ENCODE assay signal across 14 mouse cellular contexts in genomic region chr1:138686746-138687145, GRCm38 (mm10).
DNase-seq lines count a peak whose midpoint lies in the region; TF ChIP-seq lines count a peak whose summit lies in the region.
"Had no signal": no experiment of that assay in that cellular context is flagged by ENCODE, and none has a peak within 500 bp of the region (broad histone marks: within the 10 kb centered on the region; RNA-seq: fewer than 3 reads in every experiment).

No protein-coding gene starts in this region.

- peak; percentile 4 to 11 for DNase-seq in lung, adult 18-20 months
- no peak for DNase-seq in lung, adult 2 months
- DNase-seq in NIH3T3 (ENCODE audit: low read depth) = peak; percentile 48
- peak; percentile 38 for DNase-seq in adrenal gland, adult 8-10 months
- DNase-seq in kidney, postnatal 25 days = peak; percentile 56 to 57
- no peak for DNase-seq in layer of hippocampus, adult 18-20 months (ENCODE audit: low spot score in 2 of 2)
- no peak for DNase-seq in urinary bladder, postnatal 14 days (ENCODE audit: low spot score)
- DNase-seq: gastrocnemius, adult 2 months; liver, embryonic 13.5 days; thymus, adult 18-20 months had no signal

- H3K4me3 ChIP-seq in lung, adult 2 months (replicated peaks; ENCODE audit: extremely low read depth, low read depth, low read length) = no peak overlapping the region
- H3K4me3 ChIP-seq: embryonic facial prominence, embryonic 12.5 days; gastrocnemius, adult 2 months; intestine, embryonic 15.5 days; limb, embryonic 10.5 days; liver, embryonic 13.5 days; neural tube, embryonic 12.5 days had no signal

- TF ChIP-seq CTCF in lung, adult 2 months (IDR thresholded peaks at IDR 0.05; ENCODE audit: insufficient read depth, low read length) = no peak

- 48% methylated on average over 5 of the region's 5 CpGs for WGBS in lung, adult 2 months

- TF ChIP-seq POLR2A in lung, adult 2 months (IDR thresholded peaks at IDR 0.05; ENCODE audit: borderline replicate concordance, extremely low read depth, low read depth, low read length) = no peak

- no peaks in the 10 kb centered on the region for H3K4me1 ChIP-seq in lung, adult 2 months (ENCODE audit: control insufficient read depth, insufficient read depth, low read length)
- H3K4me1 ChIP-seq: embryonic facial prominence, embryonic 12.5 days; intestine, embryonic 15.5 days; liver, embryonic 13.5 days; neural tube, embryonic 12.5 days had no signal

Comparison
In these comparisons a context has a peak if more than half of its experiments do, and no peak if none do; other contexts are left out.
1. DNase-seq: peak in lung, adult 18-20 months (2 of 2), NIH3T3 (single experiment), adrenal gland, adult 8-10 months (single experiment) and kidney, postnatal 25 days (2 of 2); none in lung, adult 2 months (single experiment), layer of hippocampus, adult 18-20 months (0 of 2) and urinary bladder, postnatal 14 days (single experiment).